Mouse (Mus musculus) forebrain, embryonic 14.5 days (tissue): ENCODE data around the gene Btg1. TPM values are rescaled to one million over a fixed set of nuclear protein-coding genes. Genes with fewer than 3 reads are reported as not detected.

Experiments
- ATAC-seq: fragments of 200-750 bp; cut with Nextera tagmentation; 2 replicates; pipeline ENCODE4 v1.8.0; 2017; ENCODE audit warnings: mild to moderate bottlenecking, moderate library complexity
- DNase-seq: peaks from one replicate; pipeline ENCODE4 v3.0.0-alpha.2; 2015; ENCODE audit warnings: low spot score
- H3K27ac ChIP-seq: fragments of 300-500 bp; sonication (generic); 2 replicates; pipeline ENCODE4 v1.5.1; 2014; ENCODE audit warnings: low read depth, mild to moderate bottlenecking, control low read depth, low read length, moderate library complexity
- H3K27me3 ChIP-seq: fragments of 300-500 bp; sonication (generic); replicated peaks from 2 replicates; pipeline ENCODE4 v1.6.1; 2014; ENCODE audit warnings: low read length, control low read depth, mixed read lengths; ENCODE audit not compliant: control insufficient read depth, insufficient read depth
- H3K36me3 ChIP-seq: fragments of 300-500 bp; sonication (generic); 2 replicates; pipeline ENCODE4 v1.6.1; 2014; ENCODE audit warnings: low read length, control low read depth; ENCODE audit not compliant: control insufficient read depth, insufficient read depth
- H3K4me1 ChIP-seq: fragments of 300-500 bp; sonication (generic); 2 replicates; pipeline ENCODE4 v1.6.1; 2014; ENCODE audit warnings: antibody characterized with exemption, low read length, control low read depth; ENCODE audit not compliant: control insufficient read depth, insufficient read depth
- H3K4me2 ChIP-seq: fragments of 300-500 bp; sonication (generic); 2 replicates; pipeline ENCODE4 v1.6.1; 2014; ENCODE audit warnings: mild to moderate bottlenecking, control low read depth, low read length
- H3K4me3 ChIP-seq: fragments of 300-500 bp; sonication (generic); 2 replicates; pipeline ENCODE4 v1.5.1; 2014; ENCODE audit warnings: low read depth, low read length, control low read depth
- H3K9ac ChIP-seq: fragments of 300-500 bp; sonication (generic); 2 replicates; pipeline ENCODE4 v1.6.1; 2014; ENCODE audit warnings: mild to moderate bottlenecking, low read length, control low read depth, moderate library complexity
- H3K9me3 ChIP-seq: fragments of 300-500 bp; sonication (generic); replicated peaks from 2 replicates; pipeline ENCODE4 v1.6.1; 2016; ENCODE audit warnings: low read length, control low read depth, mixed read lengths; ENCODE audit not compliant: control insufficient read depth
- WGBS: fragments of 180-500 bp; shearing (Covaris S2); extraction: QIAGEN DNeasy Blood & Tissue Kit; methylation state at CpG from one replicate; pipeline ENCODE4 v1.1.7; 2014; 5-methylcytosine and 5-hydroxymethylcytosine counted together
- polyA plus RNA-seq: library from polyadenylated mRNA; unstranded; fragments of >200 nt; fragmentation: Nextera tagmentation; extraction: Ambion mirVana; gene quantifications from 2 replicates; pipeline ENCODE4 v1.2.1, GENCODE M21; 2014

The Btg1 gene
- polyA plus RNA-seq, 1 experiment from 2014 or later = 73.8 TPM

DNA sequence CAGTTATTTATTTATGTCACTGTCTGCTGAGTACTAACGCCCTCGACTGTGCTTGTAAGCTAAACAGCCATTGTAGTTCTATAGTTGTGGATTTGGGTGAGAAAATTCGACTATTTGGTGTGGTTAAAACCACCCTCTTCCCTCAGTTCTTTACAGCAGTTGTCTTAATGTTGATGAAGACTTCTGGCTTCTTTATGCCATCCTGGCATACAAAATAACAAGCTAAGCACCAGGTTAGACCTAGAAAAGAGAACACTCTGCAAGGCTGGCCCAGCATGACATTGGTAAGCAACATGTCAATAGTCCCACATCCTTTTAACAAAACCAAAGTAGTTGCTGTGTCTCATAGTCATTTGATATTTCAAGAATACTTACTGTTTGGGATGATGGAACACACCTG is 14.5 kb upstream of the Btg1 start:
- H3K27me3 ChIP-seq = no peaks in the 10 kb centered on the region
- no peak overlapping the region for H3K4me2 ChIP-seq
- H3K4me3 ChIP-seq = no peak overlapping the region
- no peak overlapping the region for H3K9ac ChIP-seq
- H3K9me3 ChIP-seq = no peaks in the 10 kb centered on the region
- H3K27ac ChIP-seq = no peak overlapping the region
- no peaks in the 10 kb centered on the region for H3K4me1 ChIP-seq
- no peak for ATAC-seq
- no peak for DNase-seq
- WGBS = 74% methylated on average over 3 of the region's 3 CpGs
- H3K36me3 ChIP-seq = no peaks in the 10 kb centered on the region

DNA sequence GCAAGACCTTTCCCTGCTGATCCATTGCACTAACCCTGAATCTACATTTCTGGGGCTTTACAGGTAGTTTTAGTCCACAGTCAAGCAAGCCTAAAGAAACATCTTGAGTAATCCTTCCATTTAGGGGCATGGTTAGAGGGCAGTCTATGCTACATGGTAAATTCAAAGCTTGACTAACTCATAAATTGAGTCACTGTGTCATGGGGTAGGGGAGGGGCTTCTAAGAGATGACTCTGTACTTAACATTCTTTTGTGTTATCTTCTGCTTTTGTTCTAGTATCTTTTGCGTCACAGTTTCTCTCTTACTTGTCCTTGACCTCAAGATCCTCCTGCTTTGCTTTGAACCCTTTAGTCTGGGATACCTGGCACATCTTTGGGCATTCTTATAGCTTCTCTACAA is 11.6 kb upstream of the Btg1 start:
- Histone ChIP-seq H3K9ac (no peak overlapping the region), H3K9me3 (no peaks in the 10 kb centered on the region), H3K4me3 (no peak overlapping the region), H3K27me3 (no peaks in the 10 kb centered on the region), H3K4me2 (no peak overlapping the region), H3K4me1 (no peaks in the 10 kb centered on the region), H3K36me3 (no peaks in the 10 kb centered on the region), H3K27ac (no peak overlapping the region)
- ATAC-seq (no peak), DNase-seq (no peak)
- 97% methylated on average over 1 of the region's 1 CpGs for WGBS

- ATAC-seq (no peak), DNase-seq (no peak)
- WGBS = 97% methylated on average over 2 of the region's 2 CpGs
- H3K9ac ChIP-seq = no peak overlapping the region
- no peak overlapping the region for H3K4me3 ChIP-seq
- H3K36me3 ChIP-seq = no peaks in the 10 kb centered on the region
- H3K9me3 ChIP-seq = no peaks in the 10 kb centered on the region
- no peak overlapping the region for H3K4me2 ChIP-seq
- no peaks in the 10 kb centered on the region for H3K4me1 ChIP-seq
- H3K27ac ChIP-seq = no peak overlapping the region
- H3K27me3 ChIP-seq = no peaks in the 10 kb centered on the region
These were observed 10.9 kb upstream of the Btg1 start for GRCm38 (mm10) chr10:96605856-96606255.

DNA sequence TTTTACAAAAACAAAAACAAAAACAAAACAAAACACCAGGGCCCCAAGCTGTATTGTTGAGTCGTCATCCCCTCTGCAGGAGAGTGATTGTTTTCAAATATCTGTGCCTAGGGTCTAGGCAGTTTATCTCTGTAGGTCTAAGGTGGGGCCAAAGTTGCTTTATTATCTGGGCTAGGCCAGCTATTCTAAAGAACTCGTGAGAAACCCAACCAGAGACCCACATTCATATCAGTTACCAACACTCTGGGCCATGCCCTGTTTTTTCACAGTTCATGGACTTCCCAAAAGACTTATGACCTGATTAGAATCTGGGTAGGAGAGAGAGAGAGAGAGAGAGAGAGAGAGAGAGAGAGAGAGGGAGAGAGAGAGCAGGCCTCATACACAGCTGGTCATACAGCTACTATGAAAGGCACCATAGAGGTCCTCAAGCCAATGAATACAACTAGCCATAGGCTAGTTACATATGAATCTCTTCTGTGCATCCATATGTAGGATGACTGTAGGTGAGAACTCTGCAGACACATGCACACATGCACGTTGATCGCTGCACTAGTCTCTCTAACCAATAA is 9.1 kb upstream of the Btg1 start:
- no peak overlapping the region for H3K27ac ChIP-seq
- DNase-seq = no peak
- H3K4me1 ChIP-seq = no peaks in the 10 kb centered on the region
- ATAC-seq = no peak
- no peaks in the 10 kb centered on the region for H3K36me3 ChIP-seq
- no peak overlapping the region for H3K4me2 ChIP-seq
- H3K9me3 ChIP-seq = no peaks in the 10 kb centered on the region
- WGBS = 85% methylated on average over 4 of the region's 4 CpGs
- no peak overlapping the region for H3K9ac ChIP-seq
- no peak overlapping the region for H3K4me3 ChIP-seq
- no peaks in the 10 kb centered on the region for H3K27me3 ChIP-seq

DNA sequence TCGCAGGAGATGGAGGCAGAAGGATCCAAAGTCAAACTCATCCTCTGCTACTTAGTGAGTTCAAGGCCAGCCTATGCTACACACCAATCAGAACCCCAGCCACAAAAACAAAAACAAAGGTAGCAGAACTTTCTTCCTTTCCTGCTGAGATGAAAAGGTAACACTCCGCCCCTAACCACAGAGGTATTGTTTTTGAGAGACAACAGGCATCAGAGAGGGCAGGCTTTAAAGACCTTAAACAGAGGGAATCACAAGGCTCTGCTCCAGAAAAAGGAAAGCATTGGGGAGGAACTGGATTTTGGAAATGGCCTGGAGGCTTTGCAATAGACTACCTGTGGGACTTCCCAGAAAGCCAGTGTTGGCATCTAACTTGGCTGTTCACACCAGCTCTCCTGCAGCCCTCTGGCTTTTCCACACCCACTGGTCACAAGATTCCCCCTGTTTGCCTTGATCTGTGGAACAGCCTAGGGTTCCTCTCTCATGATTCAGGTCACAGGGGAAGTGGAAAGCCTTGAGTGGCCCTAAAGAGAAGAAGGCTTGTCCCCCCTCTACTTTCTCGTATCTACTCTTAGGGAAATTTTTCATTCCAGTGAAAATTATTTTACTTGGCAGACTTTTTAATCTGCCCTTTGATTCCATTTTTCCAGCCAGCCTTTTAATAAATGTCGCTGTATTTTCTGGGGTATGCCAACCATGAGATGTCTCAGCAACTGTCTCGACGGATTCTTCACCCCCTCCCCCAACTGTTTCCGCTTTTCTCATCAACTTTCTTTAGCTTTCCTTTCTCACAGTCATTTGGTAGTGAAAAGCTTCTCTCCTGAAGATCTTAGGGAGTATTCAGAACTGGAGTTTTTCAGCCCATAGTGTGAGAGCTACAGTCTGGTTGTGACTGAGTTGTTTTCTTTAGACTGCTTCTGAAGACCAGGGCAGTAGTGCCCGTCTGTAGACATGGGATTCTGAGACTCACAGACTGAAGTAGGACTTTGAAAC is 7.2 kb upstream of the Btg1 start:
- 85% methylated on average over 8 of the region's 8 CpGs for WGBS

GRCm38 (mm10) chr10:96616001-96616708 is 651 bp upstream of the Btg1 start:
- Histone ChIP-seq H3K4me1 (peaks cover 9% of the 10 kb centered on the region; the same call in 1 of the 2 replicates), H3K27ac (peak overlapping the region; percentile 95), H3K9me3 (no peaks in the 10 kb centered on the region), H3K4me3 (peak overlapping the region; percentile 100), H3K27me3 (no peaks in the 10 kb centered on the region), H3K4me2 (peak overlapping the region; percentile 46), H3K36me3 (peaks cover 10% of the 10 kb centered on the region), H3K9ac (peak overlapping the region; percentile 47)
- ATAC-seq (no peak), DNase-seq (no peak)
- WGBS = 2% methylated on average over 24 of the region's 24 CpGs

More for the DNA sequence above, 7.2 kb upstream of the Btg1 start:
- Histone ChIP-seq H3K36me3 (no peaks in the 10 kb centered on the region), H3K4me2 (no peak overlapping the region), H3K4me3 (no peak overlapping the region), H3K9me3 (no peaks in the 10 kb centered on the region), H3K4me1 (no peaks in the 10 kb centered on the region), H3K27ac (no peak overlapping the region), H3K9ac (no peak overlapping the region), H3K27me3 (no peaks in the 10 kb centered on the region)
- ATAC-seq (no peak), DNase-seq (no peak)

DNA sequence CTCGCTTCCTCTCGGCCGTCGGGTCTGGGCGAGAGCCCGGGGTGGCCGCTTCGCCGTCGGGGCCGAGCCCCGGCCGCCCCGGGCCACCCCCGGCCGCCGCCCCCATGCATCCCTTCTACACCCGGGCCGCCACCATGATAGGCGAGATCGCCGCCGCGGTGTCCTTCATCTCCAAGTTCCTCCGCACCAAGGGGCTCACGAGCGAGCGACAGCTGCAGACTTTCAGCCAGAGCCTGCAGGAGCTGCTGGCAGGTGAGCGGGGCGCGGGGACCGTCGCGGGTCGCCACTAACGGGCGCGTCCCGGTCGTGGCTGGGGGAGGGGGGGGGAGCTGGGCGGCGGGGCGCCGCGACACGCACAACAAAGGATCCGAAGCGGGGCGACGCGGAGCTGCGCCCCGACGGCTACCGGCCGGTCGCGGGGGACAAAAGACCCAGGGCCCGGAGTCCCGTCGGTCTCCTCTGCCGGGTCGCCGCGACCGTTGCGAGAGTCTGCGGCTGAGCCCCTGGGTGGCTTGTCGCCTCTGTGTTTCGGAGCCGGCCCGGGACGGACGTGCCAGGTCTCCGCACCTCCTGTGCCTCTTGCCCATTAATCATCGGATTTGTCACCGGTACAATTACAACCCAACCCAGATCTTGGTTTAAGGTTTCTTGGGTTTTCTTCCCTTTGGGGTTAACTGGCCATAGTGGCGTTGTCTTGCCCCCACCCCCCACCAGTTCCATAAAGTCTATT is 580 bp downstream of the Btg1 start:
- peak; percentile 40 for ATAC-seq
- Histone ChIP-seq H3K9me3 (no peaks in the 10 kb centered on the region), H3K4me3 (peak overlapping the region; percentile 100), H3K9ac (peak overlapping the region; percentile 100), H3K4me1 (peaks cover 19% of the 10 kb centered on the region), H3K4me2 (peak overlapping the region; percentile 49), H3K27me3 (no peaks in the 10 kb centered on the region), H3K27ac (peak overlapping the region; percentile 95), H3K36me3 (peaks cover 16% of the 10 kb centered on the region)
- peak; percentile 52 for DNase-seq
- WGBS = under 1% methylated on average over 72 of the region's 78 CpGs

DNA sequence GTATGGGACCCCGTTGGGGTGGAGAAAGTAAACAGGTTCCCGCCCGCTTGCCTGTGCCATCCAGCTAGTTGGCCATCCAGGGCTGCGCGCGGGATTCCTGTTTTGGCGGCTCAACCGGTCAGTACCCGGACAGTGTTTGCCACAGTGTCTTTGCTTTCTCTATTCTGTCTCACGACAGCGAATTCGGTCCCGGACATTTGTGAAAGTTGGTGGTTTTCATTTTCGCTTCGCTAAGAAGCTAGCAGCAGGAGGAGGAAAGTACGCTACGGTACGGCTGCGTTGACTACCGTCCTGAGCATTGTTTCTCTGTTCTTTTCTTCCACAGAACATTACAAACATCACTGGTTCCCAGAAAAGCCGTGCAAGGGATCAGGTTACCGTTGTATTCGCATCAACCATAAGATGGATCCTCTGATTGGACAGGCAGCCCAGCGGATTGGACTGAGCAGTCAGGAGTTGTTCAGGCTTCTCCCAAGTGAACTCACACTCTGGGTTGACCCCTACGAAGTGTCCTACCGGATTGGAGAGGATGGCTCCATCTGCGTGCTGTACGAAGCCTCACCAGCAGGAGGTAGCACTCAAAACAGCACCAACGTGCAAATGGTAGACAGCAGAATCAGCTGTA is 1.3 kb downstream of the Btg1 start:
- Histone ChIP-seq H3K27me3 (no peaks in the 10 kb centered on the region), H3K9me3 (no peaks in the 10 kb centered on the region), H3K4me3 (peak overlapping the region; percentile 100), H3K27ac (peak overlapping the region; percentile 95), H3K36me3 (peaks cover 19% of the 10 kb centered on the region), H3K4me2 (peak overlapping the region; percentile 49), H3K4me1 (peaks cover 26% of the 10 kb centered on the region), H3K9ac (peak overlapping the region; percentile 100)
- ATAC-seq (peak; percentile 5; the same call in 1 of the 2 replicates), DNase-seq (peak; percentile 69)
- under 1% methylated on average over 29 of the region's 29 CpGs for WGBS
